Mouse (Mus musculus) heart, embryonic 16.5 days (tissue): ENCODE data around the gene Pip5k1c. TPM values are rescaled to one million over a fixed set of nuclear protein-coding genes. Genes with fewer than 3 reads are reported as not detected.

Experiments used
- ATAC-seq: fragments of 200-750 bp; cut with Nextera tagmentation; replicated peaks from 2 replicates; pipeline ENCODE4 v1.8.0; 2017; ENCODE audit warnings: moderate number of reproducible peaks; ENCODE audit not compliant: insufficient read depth, low FRiP score; ENCODE audit errors: extremely low read depth
- H3K27ac ChIP-seq: fragments of 300-500 bp; sonication (generic); 2 replicates; pipeline ENCODE4 v1.5.1; 2014; ENCODE audit warnings: mild to moderate bottlenecking, low read length, control low read depth, moderate library complexity
- H3K27me3 ChIP-seq: fragments of 300-500 bp; sonication (generic); 2 replicates; pipeline ENCODE4 v1.6.1; 2014; ENCODE audit warnings: low read length, mixed read lengths; ENCODE audit not compliant: control insufficient read depth, insufficient read depth
- H3K36me3 ChIP-seq: fragments of 300-500 bp; sonication (generic); 2 replicates; pipeline ENCODE4 v1.6.1; 2014; ENCODE audit not compliant: control insufficient read depth, insufficient read depth
- H3K4me1 ChIP-seq: fragments of 300-500 bp; sonication (generic); 2 replicates; pipeline ENCODE4 v1.6.1; 2014; ENCODE audit warnings: low read length, mixed read lengths; ENCODE audit not compliant: control insufficient read depth, insufficient read depth
- H3K4me2 ChIP-seq: fragments of 300-500 bp; sonication (generic); 2 replicates; pipeline ENCODE4 v1.6.1; 2014; ENCODE audit warnings: low read depth, mild to moderate bottlenecking, control low read depth, low read length
- H3K4me3 ChIP-seq: fragments of 300-500 bp; sonication (generic); 2 replicates; pipeline ENCODE4 v1.5.1; 2014; ENCODE audit warnings: mild to moderate bottlenecking, control low read depth, low read length
- H3K9ac ChIP-seq: fragments of 300-500 bp; sonication (generic); 2 replicates; pipeline ENCODE4 v1.6.1; 2014; ENCODE audit warnings: low read length, control low read depth
- H3K9me3 ChIP-seq: fragments of 300-500 bp; sonication (generic); replicated peaks from 2 replicates; pipeline ENCODE4 v1.6.1; 2016; ENCODE audit warnings: low read length; ENCODE audit not compliant: control insufficient read depth
- WGBS: fragments of 180-500 bp; shearing (Covaris S2); extraction: QIAGEN DNeasy Blood & Tissue Kit; methylation state at CpG from one replicate; pipeline ENCODE4 v1.1.7; 2014; 5-methylcytosine and 5-hydroxymethylcytosine counted together
- polyA plus RNA-seq: library from polyadenylated mRNA; unstranded; fragments of >200 nt; fragmentation: Nextera tagmentation; extraction: Ambion mirVana; gene quantifications from 2 replicates; pipeline ENCODE4 v1.2.1, GENCODE M21; 2015

Pip5k1c gene
- polyA plus RNA-seq, 1 experiment from 2014 or later, result 31.3 TPM

DNA sequence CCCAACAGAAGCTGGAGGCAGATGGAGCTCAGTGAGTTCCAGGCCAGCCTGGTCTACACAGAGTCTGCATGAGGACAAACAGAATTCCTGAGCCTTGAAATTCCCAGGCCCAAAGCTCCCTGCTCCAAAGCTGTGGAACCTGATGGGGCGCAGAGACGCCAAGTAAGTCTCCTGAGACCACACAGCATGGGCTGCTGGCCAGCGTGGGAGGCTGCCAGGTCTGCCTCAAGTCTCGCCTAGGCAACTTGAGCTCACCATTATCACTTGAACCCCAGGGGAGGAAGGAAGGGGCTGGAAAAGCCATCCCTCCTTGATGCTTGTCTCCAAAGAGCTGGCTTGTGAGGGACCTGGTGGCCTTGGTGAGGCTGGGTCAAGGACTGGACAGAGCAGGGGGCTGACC is 37.2 kb downstream of the Pip5k1c start:
- Histone ChIP-seq H3K9ac (peak overlapping the region; percentile 67), H3K4me3 (peak overlapping the region; percentile 35), H3K27ac (peak overlapping the region; percentile 93), H3K27me3 (no peaks in the 10 kb centered on the region), H3K4me1 (peaks cover 40% of the 10 kb centered on the region), H3K36me3 (peaks cover 20% of the 10 kb centered on the region), H3K9me3 (no peaks in the 10 kb centered on the region), H3K4me2 (peak overlapping the region; percentile 54)
- 44% methylated on average over 4 of the region's 4 CpGs for WGBS
- peak; percentile 1; the same call in 1 of the 2 replicates for ATAC-seq

DNA sequence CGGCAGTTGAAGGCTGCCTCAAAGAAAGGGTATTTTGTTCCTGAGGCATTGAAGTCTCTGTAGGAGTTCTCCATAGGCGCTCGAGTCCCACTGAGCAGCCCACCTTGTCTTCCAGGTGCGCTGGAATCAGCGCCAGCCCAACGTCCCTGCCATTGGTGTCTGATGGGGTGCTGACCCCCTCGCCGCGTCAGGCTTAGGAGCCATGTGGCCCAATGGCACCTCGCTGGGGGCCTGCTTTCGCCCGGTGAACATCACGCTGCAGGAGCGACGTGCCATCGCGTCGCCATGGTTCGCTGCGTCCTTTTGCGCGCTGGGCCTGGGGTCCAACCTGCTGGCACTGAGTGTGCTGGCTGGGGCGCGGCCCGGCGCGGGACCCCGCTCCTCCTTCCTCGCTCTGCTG is 39.5 kb downstream of the Pip5k1c start:
- Histone ChIP-seq H3K27me3 (no peaks in the 10 kb centered on the region; the same call in 1 of the 2 replicates), H3K4me2 (peak overlapping the region; percentile 1; the same call in 1 of the 2 replicates), H3K9ac (no peak overlapping the region), H3K4me1 (peaks cover 37% of the 10 kb centered on the region), H3K36me3 (no peaks in the 10 kb centered on the region), H3K4me3 (no peak overlapping the region), H3K9me3 (no peaks in the 10 kb centered on the region), H3K27ac (no peak overlapping the region)
- WGBS, result 32% methylated on average over 29 of the region's 29 CpGs
- no peak for ATAC-seq

DNA sequence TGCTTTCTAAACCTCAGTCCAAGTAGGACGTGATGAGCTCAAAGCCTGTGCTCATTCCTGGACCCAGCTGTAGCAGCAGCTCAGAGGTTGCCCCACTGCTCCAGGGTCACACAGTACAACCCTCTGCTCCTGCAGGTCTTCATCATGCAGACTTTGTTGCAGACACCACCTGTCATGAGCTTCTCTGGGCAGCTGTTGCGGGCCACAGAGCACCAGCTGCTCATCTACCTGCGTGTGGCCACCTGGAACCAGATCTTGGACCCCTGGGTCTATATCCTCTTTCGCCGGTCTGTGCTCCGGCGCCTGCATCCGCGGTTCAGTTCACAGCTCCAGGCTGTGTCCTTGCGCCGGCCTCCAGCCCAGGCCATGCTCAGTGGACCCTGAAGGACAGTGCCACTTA is 41.6 kb downstream of the Pip5k1c start:
- no peak overlapping the region for H3K27ac ChIP-seq
- no peaks in the 10 kb centered on the region for H3K9me3 ChIP-seq
- H3K4me2 ChIP-seq, result no peak overlapping the region
- ATAC-seq, result no peak
- H3K9ac ChIP-seq, result no peak overlapping the region
- 77% methylated on average over 11 of the region's 11 CpGs for WGBS
- peaks cover 4% of the 10 kb centered on the region for H3K27me3 ChIP-seq
- H3K36me3 ChIP-seq, result no peaks in the 10 kb centered on the region
- H3K4me3 ChIP-seq, result no peak overlapping the region
- H3K4me1 ChIP-seq, result peaks cover 22% of the 10 kb centered on the region

DNA sequence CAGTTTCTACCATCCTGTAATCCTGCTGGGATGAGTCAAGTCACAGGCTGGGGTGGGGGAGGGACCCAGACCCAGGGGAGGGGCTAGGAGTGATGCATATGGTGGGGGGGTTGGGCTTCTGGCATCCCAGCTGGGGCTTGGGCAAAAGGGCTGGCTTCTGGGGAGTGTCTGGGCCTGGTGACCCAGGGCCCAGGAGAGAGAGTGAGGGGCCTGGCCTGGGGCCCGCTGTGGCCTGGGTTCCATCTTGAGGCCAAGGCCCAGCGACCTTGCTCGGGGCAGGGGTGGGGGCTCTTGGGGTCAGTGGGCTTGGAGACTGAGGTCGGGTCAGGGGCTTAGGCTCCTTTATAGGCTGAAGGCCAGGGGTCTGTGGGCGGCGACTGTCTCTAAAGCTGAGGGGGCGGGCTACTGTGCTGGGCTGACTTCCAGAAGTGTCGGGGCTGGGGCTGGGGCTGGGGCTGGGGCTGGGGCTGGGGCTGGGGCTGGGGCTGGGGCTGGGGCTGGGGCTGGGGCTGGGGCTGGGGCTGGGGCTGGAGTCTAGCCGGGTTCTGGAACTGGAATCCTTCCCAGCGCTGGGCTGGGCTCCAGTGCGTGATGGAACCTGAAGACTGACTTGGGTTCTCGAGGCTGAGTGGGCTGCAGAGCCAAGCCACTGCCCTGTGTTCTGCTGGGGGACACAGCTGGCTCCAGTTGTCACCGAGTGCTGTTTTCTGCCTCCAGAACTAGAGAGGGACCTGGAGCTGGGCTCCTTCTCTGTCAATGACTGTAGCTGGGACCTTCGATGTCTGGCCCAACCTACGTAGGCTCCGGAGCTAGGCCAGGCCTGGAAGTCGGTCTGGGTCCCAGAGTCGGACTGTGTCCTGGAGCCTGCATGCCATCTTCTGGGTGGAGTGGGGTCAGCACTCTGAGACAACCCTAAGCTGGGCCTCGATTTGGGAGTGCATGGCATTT is 42.9 kb downstream of the Pip5k1c start:
- peaks cover 4% of the 10 kb centered on the region for H3K27me3 ChIP-seq
- no peaks in the 10 kb centered on the region for H3K9me3 ChIP-seq
- peak overlapping the region; percentile 72 for H3K27ac ChIP-seq
- no peak overlapping the region for H3K4me2 ChIP-seq
- H3K4me3 ChIP-seq, result no peak overlapping the region
- H3K4me1 ChIP-seq, result peaks cover 9% of the 10 kb centered on the region
- WGBS, result 41% methylated on average over 18 of the region's 19 CpGs
- ATAC-seq, result 0 out of 2 replicates have a peak, but pooled peaks have one; percentile 24
- H3K9ac ChIP-seq, result peak overlapping the region; percentile 54; the same call in 1 of the 2 replicates
- H3K36me3 ChIP-seq, result no peaks in the 10 kb centered on the region

DNA sequence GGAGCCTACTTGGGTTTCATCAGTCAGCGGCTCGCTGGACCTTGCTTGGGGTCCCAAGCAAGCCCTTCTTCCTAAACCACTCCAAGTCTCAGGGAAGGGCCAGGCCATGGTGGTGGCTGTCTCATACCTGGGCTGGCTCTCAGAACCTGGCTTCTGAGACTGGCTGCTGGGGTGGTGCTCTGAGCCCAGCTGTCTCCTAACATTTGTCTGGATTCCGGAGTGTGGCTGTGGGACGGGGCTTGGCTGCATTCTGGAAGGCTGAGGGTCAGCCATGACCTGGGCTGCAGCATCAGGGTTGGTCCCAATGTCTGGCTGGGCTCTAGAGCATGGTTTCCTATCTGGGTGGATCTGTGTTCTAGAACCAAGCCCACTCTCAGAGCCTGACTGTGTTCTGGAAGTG is 43.8 kb downstream of the Pip5k1c start:
- Histone ChIP-seq H3K27ac (no peak overlapping the region; the same call in 1 of the 2 replicates), H3K4me2 (no peak overlapping the region), H3K36me3 (no peaks in the 10 kb centered on the region), H3K4me1 (peaks cover 4% of the 10 kb centered on the region), H3K9me3 (no peaks in the 10 kb centered on the region), H3K27me3 (peaks cover 4% of the 10 kb centered on the region), H3K4me3 (no peak overlapping the region), H3K9ac (no peak overlapping the region)
- ATAC-seq, result no peak
- WGBS, result 93% methylated on average over 4 of the region's 4 CpGs

DNA sequence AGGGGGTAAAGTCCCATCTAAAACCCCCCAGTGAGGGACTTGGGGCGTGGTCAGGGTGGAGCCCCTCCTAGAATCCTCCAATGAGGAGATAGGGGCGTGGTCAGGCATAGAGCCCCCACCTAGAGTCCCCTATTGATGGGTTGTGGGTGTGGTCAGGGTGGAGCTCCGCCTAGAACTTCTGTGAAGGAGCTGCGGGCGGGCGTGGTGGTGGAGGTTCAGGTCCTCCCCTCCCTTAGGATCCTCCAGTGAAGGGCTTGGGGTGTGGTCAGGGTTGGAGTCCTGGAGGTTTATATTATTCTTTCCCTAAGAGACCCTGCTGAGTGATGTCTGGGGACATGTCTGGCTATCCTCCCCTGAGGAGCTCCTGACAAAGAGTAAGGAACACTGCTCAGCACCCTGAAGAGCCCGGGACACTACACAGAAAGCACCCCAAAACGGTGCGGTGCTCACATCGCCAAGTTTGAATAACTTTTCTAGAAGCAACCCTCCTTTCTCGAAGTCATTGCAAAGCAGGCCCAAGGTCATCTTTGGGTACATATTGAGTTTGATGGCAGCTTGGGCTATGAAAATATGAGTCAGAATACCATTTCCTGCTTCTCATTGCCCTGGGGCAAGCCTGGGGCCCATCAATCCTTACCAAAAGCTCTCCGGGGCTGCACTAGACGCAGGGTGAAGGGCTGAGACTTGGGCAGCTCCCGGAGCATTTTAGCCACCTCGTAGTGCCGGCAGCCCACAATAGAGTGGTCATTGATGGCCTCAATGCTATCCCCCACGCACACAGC is 48.0 kb downstream of the Pip5k1c start:
- H3K27ac ChIP-seq, result no peak overlapping the region
- no peak overlapping the region for H3K4me3 ChIP-seq
- H3K36me3 ChIP-seq, result no peaks in the 10 kb centered on the region
- no peak overlapping the region for H3K4me2 ChIP-seq
- peaks cover 4% of the 10 kb centered on the region for H3K4me1 ChIP-seq
- no peaks in the 10 kb centered on the region for H3K9me3 ChIP-seq
- no peak for ATAC-seq
- H3K27me3 ChIP-seq, result peaks cover 22% of the 10 kb centered on the region
- WGBS, result 46% methylated on average over 17 of the region's 17 CpGs
- no peak overlapping the region for H3K9ac ChIP-seq

DNA sequence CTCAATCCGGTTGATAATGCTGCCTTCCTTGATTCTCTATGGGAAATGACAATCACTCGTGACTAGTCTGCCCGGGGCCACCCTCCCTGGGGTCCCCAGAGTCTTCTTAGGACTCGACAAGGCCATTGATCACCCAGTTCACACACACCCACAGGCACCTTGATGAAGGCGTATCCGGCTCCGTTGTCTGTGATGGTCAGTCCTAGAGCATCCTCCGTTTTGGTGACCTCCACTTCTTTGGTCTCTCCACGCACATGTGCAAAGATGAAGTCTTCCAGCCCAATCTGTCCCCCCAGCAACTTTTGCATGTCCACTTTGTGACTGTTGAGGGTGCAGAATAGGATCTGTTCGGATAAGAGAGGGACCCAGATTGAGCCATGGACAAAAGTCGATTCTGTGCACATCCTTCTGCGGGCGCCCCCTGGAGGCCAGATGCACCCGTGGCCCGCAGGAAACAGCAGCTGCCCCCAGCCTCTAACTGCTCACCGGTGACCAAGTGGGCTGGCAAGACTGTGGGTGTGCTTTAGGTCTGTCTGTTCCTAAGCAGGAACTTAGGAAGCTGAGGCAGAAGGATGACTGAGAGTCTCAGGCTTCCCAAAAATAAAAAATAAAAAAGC is 48.7 kb downstream of the Pip5k1c start:
- H3K9ac ChIP-seq, result no peak overlapping the region

DNA sequence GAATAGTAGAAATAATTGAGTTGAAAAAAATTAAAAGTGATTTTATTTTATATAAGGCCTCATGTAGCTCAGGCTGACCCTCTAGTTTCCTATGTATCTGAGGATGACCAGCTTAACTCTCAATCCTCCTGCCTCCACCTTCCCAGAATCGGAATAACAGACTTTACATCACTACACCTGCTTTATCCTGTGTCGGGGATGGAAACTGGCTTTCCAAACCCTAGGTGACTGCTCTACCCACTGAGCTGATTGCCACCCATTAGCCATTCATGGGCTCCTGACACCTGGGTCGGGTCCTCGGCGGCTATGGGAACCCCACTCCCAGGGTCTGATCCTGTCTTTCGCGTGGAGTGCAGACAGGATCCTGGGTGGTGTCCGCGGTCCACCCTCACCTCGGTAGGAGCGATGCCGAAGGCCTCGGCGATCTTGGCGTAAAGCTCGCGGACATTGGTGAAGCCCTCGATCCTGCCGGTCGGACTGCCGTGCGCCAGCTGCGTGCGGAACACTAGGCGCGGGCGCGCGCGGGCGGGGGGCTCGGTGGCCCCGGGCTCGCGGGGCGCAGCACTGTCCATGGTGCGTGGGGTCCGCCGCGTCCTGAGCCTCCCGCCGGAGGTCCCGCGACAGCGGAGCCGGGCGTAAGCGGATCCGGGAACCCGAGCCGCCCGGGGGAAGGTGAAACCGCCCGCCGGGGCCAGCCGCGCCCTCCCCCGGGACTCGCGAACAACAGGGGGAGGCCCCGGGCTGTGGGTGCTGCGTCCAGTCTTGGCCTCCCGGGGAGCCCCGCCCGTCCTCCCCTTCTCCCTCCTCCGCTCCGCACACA is 50.1 kb downstream of the Pip5k1c start, which contains the start of gene Gipc3:
Gipc3 (minus strand) TSS at position 581 of the 820 bp plus-strand sequence.
- no peaks in the 10 kb centered on the region for H3K9me3 ChIP-seq
- peaks cover 7% of the 10 kb centered on the region; the same call in 1 of the 2 replicates for H3K36me3 ChIP-seq
- H3K4me2 ChIP-seq, result peak within 1 kb of the TSS; percentile 89
- H3K27me3 ChIP-seq, result peaks cover 18% of the 10 kb centered on the region
- no peak within 1 kb of the TSS for H3K27ac ChIP-seq
- peak within 1 kb of the TSS; percentile 59 for H3K4me3 ChIP-seq
- ATAC-seq, result no peak
- peaks cover 19% of the 10 kb centered on the region for H3K4me1 ChIP-seq
- peak within 1 kb of the TSS; percentile 76 for H3K9ac ChIP-seq
- WGBS, result 5% methylated on average over 59 of the region's 67 CpGs

More for the DNA sequence above, 48.7 kb downstream of the Pip5k1c start:
- Histone ChIP-seq H3K36me3 (no peaks in the 10 kb centered on the region), H3K27me3 (peaks cover 22% of the 10 kb centered on the region), H3K4me2 (no peak overlapping the region), H3K27ac (no peak overlapping the region), H3K4me3 (no peak overlapping the region), H3K9me3 (no peaks in the 10 kb centered on the region), H3K4me1 (peaks cover 6% of the 10 kb centered on the region)
- WGBS, result 31% methylated on average over 16 of the region's 16 CpGs
- ATAC-seq, result no peak
